Mouse (Mus musculus) bone marrow, adult 2 months (tissue): ENCODE measurements around the gene Car11.

Experiments used
- CTCF ChIP-seq: fragments of 200-500 bp; IDR thresholded peaks from 2 replicates; pipeline ENCODE4 v1.5.1; 2011; ENCODE audit warnings: low read length, control low read depth; ENCODE audit not compliant: control insufficient read depth, insufficient read depth
- POLR2A ChIP-seq: fragments of 200-500 bp; IDR thresholded peaks from 2 replicates; pipeline ENCODE4 v1.6.1; 2011; ENCODE audit warnings: low read depth, mild to moderate bottlenecking, control low read depth, low read length, borderline replicate concordance; ENCODE audit not compliant: control insufficient read depth

DNA sequence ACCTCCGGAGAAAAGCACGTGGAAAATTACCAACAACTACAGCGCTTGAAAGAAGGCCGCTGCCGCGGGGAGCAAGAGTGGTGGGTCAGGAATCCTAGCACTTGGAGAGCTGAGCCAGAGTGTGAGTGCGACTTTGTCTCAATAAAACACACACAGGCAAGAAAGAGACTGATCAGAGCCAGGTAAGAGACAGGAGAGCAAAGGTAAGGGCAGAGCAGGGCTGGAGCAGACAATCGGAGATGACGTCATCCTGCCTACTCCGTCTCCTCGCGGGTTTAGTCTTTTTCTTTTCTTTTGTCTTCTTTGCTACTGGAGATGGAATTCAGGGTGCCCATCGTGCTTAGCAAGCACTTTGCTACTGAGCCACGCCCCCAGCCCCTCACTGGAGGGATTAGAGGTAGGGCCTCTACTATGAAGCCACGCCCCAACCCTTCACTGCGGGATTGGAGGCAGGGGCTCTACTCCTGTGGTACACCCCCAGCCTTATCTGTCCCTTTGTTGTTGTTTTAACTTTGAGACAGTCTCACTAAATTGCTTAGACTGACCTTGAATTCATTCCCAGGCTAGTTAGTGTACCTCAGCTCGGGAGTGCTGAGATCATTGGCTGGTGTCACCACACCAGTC, 45.1 kb upstream of the Car11 start:
- TF ChIP-seq POLR2A = no peak
- TF ChIP-seq CTCF = no peak
